Mouse (Mus musculus) heart, embryonic 13.5 days (tissue): ENCODE data around the gene Aicda. TPM values are rescaled to one million over a fixed set of nuclear protein-coding genes. Genes with fewer than 3 reads are reported as not detected.

ENCODE experiments used
- ATAC-seq: fragments of 200-750 bp; cut with Nextera tagmentation; 2 replicates; pipeline ENCODE4 v1.8.0; 2017; ENCODE audit warnings: moderate TSS enrichment; ENCODE audit not compliant: insufficient number of reproducible peaks, low FRiP score, low TSS enrichment; ENCODE audit errors: extremely low read depth
- H3K27ac ChIP-seq: fragments of 300-500 bp; sonication (generic); replicated peaks from 2 replicates; pipeline ENCODE4 v1.5.1; 2015; ENCODE audit warnings: moderate library complexity, mild to moderate bottlenecking, inconsistent platforms
- H3K27me3 ChIP-seq: fragments of 300-500 bp; sonication (generic); replicated peaks from 2 replicates; pipeline ENCODE4 v1.6.1; 2015; ENCODE audit warnings: mild to moderate bottlenecking, inconsistent platforms
- H3K36me3 ChIP-seq: fragments of 300-500 bp; sonication (generic); 2 replicates; pipeline ENCODE4 v1.6.1; 2015; ENCODE audit warnings: mild to moderate bottlenecking, inconsistent platforms
- H3K4me1 ChIP-seq: fragments of 300-500 bp; sonication (generic); 2 replicates; pipeline ENCODE4 v1.6.1; 2015; ENCODE audit warnings: inconsistent platforms
- H3K4me2 ChIP-seq: fragments of 300-500 bp; sonication (generic); 2 replicates; pipeline ENCODE4 v1.6.1; 2015; ENCODE audit warnings: inconsistent platforms, mild to moderate bottlenecking, moderate library complexity
- H3K4me3 ChIP-seq: fragments of 300-500 bp; sonication (generic); 2 replicates; pipeline ENCODE4 v1.5.1; 2015; ENCODE audit warnings: moderate library complexity, mild to moderate bottlenecking, inconsistent platforms
- H3K9ac ChIP-seq: fragments of 300-500 bp; sonication (generic); 2 replicates; pipeline ENCODE4 v1.6.1; 2015; ENCODE audit warnings: inconsistent platforms, mild to moderate bottlenecking, moderate library complexity
- H3K9me3 ChIP-seq: fragments of 300-500 bp; sonication (generic); 2 replicates; pipeline ENCODE4 v1.6.1; 2016; ENCODE audit warnings: inconsistent platforms
- WGBS: fragments of 180-500 bp; shearing (Covaris S2); methylation state at CpG from one replicate; pipeline ENCODE4 v1.1.7; 2015; ENCODE audit warnings: mixed read lengths; 5-methylcytosine and 5-hydroxymethylcytosine counted together
- polyA plus RNA-seq: library from polyadenylated mRNA; unstranded; fragments of >200 nt; fragmentation: Nextera tagmentation; extraction: Ambion mirVana; gene quantifications from 2 replicates; pipeline ENCODE4 v1.2.1, GENCODE M21; 2015

The Aicda gene
- polyA plus RNA-seq, 1 experiment from 2014 or later: not detected

DNA sequence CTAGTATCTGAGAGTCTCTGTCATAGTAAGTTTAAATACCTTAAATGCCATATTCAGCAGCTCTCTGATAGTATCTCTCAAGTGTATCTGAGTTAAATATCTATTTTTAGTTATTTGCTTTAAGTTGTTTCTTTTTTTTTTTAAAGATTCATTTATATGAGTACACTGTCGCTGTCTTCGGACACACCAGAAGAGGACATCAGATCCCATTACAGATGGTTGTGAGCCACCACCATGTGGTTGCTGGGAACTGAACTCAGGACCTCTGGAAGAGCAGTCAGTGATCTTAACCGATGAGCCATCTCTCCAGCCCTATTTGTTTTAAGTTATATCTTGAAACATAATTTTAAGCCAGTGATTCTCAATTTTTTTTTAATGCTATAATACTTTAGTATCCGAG lies 47.4 kb downstream of the Aicda start:
- H3K27me3 ChIP-seq: no peaks in the 10 kb centered on the region
- H3K36me3 ChIP-seq: no peaks in the 10 kb centered on the region
- no peak overlapping the region for H3K4me2 ChIP-seq
- H3K9ac ChIP-seq: no peak overlapping the region
- no peaks in the 10 kb centered on the region for H3K9me3 ChIP-seq
- no peak overlapping the region for H3K27ac ChIP-seq
- no peak for ATAC-seq
- no peak overlapping the region for H3K4me3 ChIP-seq
- WGBS: 82% methylated on average over 4 of the region's 4 CpGs
- no peaks in the 10 kb centered on the region for H3K4me1 ChIP-seq

DNA sequence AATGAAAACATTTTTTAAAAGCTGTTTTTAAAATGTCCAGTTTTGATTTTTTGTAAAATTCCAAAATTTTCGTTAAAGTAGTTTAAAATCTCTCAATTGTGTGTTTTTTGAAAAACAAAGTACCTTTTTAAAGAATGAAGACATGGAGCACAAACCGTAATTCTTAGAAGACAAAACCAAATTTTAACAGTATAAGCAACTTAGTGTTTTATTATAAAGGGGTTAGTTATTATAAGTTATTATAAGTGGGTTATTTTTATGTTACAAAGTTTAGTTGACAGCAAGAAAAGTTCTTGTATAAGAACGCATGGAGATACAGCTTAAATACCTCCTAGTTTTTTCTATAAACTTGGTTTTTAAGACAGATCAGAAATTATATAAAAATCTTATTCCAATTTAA lies 48.0 kb downstream of the Aicda start:
- peak overlapping the region; percentile 77; the same call in 1 of the 2 replicates for H3K9ac ChIP-seq
- WGBS: 80% methylated on average over 3 of the region's 3 CpGs
- H3K9me3 ChIP-seq: no peaks in the 10 kb centered on the region
- H3K27me3 ChIP-seq: no peaks in the 10 kb centered on the region
- peak overlapping the region; percentile 64 for H3K4me3 ChIP-seq
- H3K36me3 ChIP-seq: no peaks in the 10 kb centered on the region
- H3K4me2 ChIP-seq: peak overlapping the region; percentile 70
- no peak for ATAC-seq
- H3K4me1 ChIP-seq: no peaks in the 10 kb centered on the region
- no peak overlapping the region for H3K27ac ChIP-seq

GRCm38 (mm10) chr6:122602242-122602991 lies 48.8 kb downstream of the Aicda start, which contains the start of gene Apobec1:
Gene Apobec1 (minus strand): TSS chr6:122602444.
- peak within 1 kb of the TSS; percentile 70 for H3K4me2 ChIP-seq
- peak within 1 kb of the TSS; percentile 77 for H3K9ac ChIP-seq
- no peaks in the 10 kb centered on the region for H3K9me3 ChIP-seq
- H3K4me1 ChIP-seq: no peaks in the 10 kb centered on the region
- no peaks in the 10 kb centered on the region for H3K27me3 ChIP-seq
- 4% methylated on average over 22 of the region's 22 CpGs for WGBS
- H3K36me3 ChIP-seq: no peaks in the 10 kb centered on the region
- peak; percentile 54; the same call in 1 of the 2 replicates for ATAC-seq
- peak within 1 kb of the TSS; percentile 64 for H3K4me3 ChIP-seq
- H3K27ac ChIP-seq: peak within 1 kb of the TSS; percentile 67

DNA sequence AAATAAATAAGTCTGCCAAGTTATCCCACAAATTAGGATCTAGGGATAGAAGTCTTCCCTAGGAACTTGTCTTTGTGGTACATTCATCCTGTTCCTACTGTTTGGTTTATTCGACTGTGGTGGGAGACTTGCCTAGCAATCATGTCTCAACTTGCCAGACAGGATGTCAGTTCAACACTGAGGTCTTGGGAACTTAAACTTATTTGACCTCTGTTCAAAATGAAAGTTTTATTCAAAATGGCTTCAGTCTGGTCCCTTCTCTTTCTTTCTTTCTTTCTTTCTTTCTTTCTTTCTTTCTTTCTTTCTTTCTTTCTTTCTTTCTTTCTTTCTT lies 49.4 kb downstream of the Aicda start:
- WGBS: 21% methylated on average over 1 of the region's 1 CpGs
- H3K9ac ChIP-seq: peak overlapping the region; percentile 77
- H3K4me1 ChIP-seq: no peaks in the 10 kb centered on the region
- no peaks in the 10 kb centered on the region for H3K27me3 ChIP-seq
- no peak for ATAC-seq
- peak overlapping the region; percentile 70 for H3K4me2 ChIP-seq
- H3K36me3 ChIP-seq: no peaks in the 10 kb centered on the region
- peak overlapping the region; percentile 64 for H3K4me3 ChIP-seq
- no peaks in the 10 kb centered on the region for H3K9me3 ChIP-seq
- H3K27ac ChIP-seq: peak overlapping the region; percentile 67

DNA sequence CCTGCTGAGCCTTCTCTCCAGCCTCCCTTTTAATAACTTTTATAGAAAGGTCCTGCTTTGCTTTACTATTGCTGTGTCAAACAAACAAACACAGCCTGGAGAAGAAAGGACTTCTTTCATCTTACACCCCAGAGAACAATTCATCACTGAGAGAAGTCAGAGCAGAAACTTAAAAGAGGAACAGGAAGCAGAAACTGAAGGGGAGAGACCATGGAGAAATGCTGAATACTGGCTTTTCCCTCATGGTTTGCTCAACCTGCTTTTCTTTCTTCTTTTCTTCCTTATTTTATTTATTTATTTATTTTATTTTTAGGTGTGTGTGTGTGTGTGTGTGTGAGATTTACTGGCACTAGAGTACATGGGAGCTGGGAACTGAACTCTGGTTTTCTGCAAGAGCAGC lies 50.7 kb downstream of the Aicda start:
- ATAC-seq: no peak
- H3K4me1 ChIP-seq: peaks cover under 1% of the 10 kb centered on the region
- H3K4me3 ChIP-seq: no peak overlapping the region
- no peaks in the 10 kb centered on the region for H3K9me3 ChIP-seq
- 0 out of 2 replicates have a peak, but pooled peaks cover 4% of the 10 kb centered on the region for H3K27me3 ChIP-seq
- no peak overlapping the region for H3K4me2 ChIP-seq
- H3K27ac ChIP-seq: no peak overlapping the region
- no peak overlapping the region for H3K9ac ChIP-seq
- H3K36me3 ChIP-seq: no peaks in the 10 kb centered on the region

DNA sequence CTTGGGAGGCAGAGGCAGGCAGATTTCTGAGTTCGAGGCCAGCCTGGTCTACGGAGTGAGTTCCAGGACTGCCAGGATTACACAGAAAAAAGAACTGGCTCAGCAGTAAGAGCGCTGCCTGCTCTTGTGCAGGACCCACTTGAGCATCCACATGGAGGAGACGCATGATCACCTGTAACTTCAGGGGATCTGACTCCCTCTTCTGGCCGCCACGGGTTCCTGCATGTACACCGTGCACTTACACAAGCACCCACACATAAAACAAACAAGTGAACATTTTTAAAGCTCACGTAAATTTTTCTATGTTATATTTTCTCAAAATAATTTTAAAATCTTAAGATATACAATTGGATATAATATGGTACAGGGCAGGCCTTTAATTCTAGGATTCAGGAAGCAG lies 51.9 kb downstream of the Aicda start:
- ATAC-seq: no peak
- H3K9ac ChIP-seq: no peak overlapping the region
- no peak overlapping the region for H3K4me3 ChIP-seq
- no peaks in the 10 kb centered on the region for H3K9me3 ChIP-seq
- H3K4me2 ChIP-seq: no peak overlapping the region
- peaks cover 6% of the 10 kb centered on the region for H3K4me1 ChIP-seq
- WGBS: 83% methylated on average over 8 of the region's 8 CpGs
- no peak overlapping the region for H3K27ac ChIP-seq
- no peaks in the 10 kb centered on the region for H3K36me3 ChIP-seq
- 0 out of 2 replicates have a peak, but pooled peaks cover 4% of the 10 kb centered on the region for H3K27me3 ChIP-seq

DNA sequence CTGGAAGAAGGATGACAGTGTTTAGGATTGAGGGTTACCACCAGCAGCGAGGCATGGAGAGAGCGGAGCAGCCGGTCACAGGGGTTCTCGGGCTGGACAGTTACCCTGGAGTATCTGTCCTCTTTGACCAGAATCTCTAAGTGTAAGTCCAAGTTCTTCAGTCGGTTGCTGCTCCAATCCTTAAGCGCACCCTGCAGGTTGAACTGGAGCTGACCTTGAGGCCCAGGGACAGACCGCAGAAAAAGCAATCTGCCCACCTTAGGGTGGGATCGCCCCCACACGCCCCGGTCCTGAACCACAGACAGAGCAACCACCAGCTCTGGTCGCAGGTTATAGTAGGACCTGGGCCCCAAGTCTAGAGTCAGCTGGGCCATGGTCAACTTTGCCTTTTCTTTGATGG lies 53.1 kb downstream of the Aicda start:
- Histone ChIP-seq H3K27ac (no peak overlapping the region), H3K36me3 (no peaks in the 10 kb centered on the region), H3K9me3 (no peaks in the 10 kb centered on the region), H3K4me1 (peaks cover 6% of the 10 kb centered on the region), H3K4me3 (no peak overlapping the region), H3K4me2 (no peak overlapping the region), H3K27me3 (0 out of 2 replicates have a peak, but pooled peaks cover 4% of the 10 kb centered on the region), H3K9ac (no peak overlapping the region)
- 87% methylated on average over 11 of the region's 11 CpGs for WGBS
- no peak for ATAC-seq

DNA sequence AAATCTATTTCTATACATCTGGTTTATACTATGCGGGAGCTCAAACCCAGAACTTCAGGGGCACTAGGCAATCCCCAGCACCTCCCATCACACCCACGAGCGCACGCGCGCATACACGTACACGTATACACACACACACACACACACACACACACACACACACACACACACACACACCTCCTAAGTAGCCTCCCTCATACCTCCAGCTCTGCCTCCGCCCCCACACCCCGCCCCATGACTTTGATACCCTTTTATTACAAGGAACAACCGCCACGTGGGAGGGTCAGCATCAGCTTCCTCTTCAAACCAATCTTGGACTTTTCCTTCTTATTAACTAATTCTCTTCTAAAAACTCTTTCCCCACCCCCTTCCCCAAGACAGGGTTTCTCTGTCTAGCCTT lies 54.1 kb downstream of the Aicda start:
- peaks cover 6% of the 10 kb centered on the region for H3K4me1 ChIP-seq
- H3K27me3 ChIP-seq: 0 out of 2 replicates have a peak, but pooled peaks cover 4% of the 10 kb centered on the region
- H3K4me2 ChIP-seq: no peak overlapping the region
- no peak overlapping the region for H3K4me3 ChIP-seq
- no peak overlapping the region for H3K9ac ChIP-seq
- H3K9me3 ChIP-seq: no peaks in the 10 kb centered on the region
- H3K36me3 ChIP-seq: no peaks in the 10 kb centered on the region
- no peak overlapping the region for H3K27ac ChIP-seq
- 85% methylated on average over 12 of the region's 12 CpGs for WGBS
- ATAC-seq: no peak

- H3K4me3 ChIP-seq: no peak overlapping the region
- ATAC-seq: no peak
- no peak overlapping the region for H3K4me2 ChIP-seq
- 68% methylated on average over 10 of the region's 10 CpGs for WGBS
- no peak overlapping the region for H3K27ac ChIP-seq
- H3K4me1 ChIP-seq: peaks cover 6% of the 10 kb centered on the region
- H3K9ac ChIP-seq: no peak overlapping the region
- no peaks in the 10 kb centered on the region for H3K36me3 ChIP-seq
- no peaks in the 10 kb centered on the region for H3K9me3 ChIP-seq
- H3K27me3 ChIP-seq: 0 out of 2 replicates have a peak, but pooled peaks cover 4% of the 10 kb centered on the region
Observed at GRCm38 (mm10) chr6:122608434-122609376, 55.1 kb downstream of the Aicda start.

DNA sequence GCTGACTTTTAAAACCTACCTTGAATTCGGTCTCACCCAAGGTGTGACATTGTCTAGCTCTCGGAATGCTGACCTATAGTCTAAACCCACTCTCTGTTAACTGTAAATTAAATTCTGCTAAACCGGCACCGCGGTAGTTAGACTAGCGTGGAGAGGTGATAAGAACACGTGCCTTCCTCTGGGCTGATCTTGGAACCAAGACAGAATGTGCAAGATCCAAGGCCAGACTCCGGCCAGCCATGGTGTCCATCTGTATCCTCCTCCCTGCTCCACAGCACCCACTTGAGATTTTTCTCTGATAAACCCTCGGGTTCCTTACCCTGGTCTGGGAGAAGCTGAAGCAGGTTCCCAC lies 55.8 kb downstream of the Aicda start:
- Histone ChIP-seq H3K9ac (no peak overlapping the region), H3K27me3 (0 out of 2 replicates have a peak, but pooled peaks cover 4% of the 10 kb centered on the region), H3K4me3 (peak overlapping the region; percentile 13; the same call in 1 of the 2 replicates), H3K36me3 (no peaks in the 10 kb centered on the region), H3K4me2 (peak overlapping the region; percentile 51), H3K4me1 (peaks cover 6% of the 10 kb centered on the region), H3K9me3 (no peaks in the 10 kb centered on the region), H3K27ac (no peak overlapping the region)
- 24% methylated on average over 9 of the region's 9 CpGs for WGBS
- no peak for ATAC-seq

DNA sequence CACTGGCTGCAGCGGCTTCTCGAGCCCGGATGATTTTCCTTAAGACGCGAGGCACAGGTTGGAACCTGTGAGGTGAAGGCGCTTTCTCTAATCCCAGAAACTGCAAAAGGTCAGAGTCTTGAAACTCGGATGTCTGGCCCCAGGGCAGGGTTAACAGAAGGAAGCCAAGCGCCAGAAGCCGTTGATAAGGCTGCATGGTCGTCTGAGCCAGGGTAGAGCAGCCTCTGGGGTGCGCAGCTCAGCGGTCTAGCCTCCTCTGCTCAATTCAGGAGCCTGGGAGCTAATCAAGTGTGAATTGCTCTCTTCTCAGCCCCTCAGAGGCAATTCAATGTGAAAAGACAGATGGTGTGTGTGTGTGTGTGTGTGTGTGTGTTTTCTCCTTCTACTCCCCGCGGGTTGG lies 56.2 kb downstream of the Aicda start, which contains the start of gene Gdf3:
Gene Gdf3 (minus strand): TSS at position 317 of the 400 bp plus-strand sequence.
- Histone ChIP-seq H3K9me3 (no peaks in the 10 kb centered on the region), H3K4me2 (peak within 1 kb of the TSS; percentile 51), H3K36me3 (no peaks in the 10 kb centered on the region), H3K9ac (no peak within 1 kb of the TSS), H3K27me3 (0 out of 2 replicates have a peak, but pooled peaks cover 4% of the 10 kb centered on the region), H3K4me1 (peaks cover 6% of the 10 kb centered on the region), H3K27ac (no peak within 1 kb of the TSS), H3K4me3 (peak within 1 kb of the TSS; percentile 13; the same call in 1 of the 2 replicates)
- WGBS: 16% methylated on average over 14 of the region's 14 CpGs
- no peak for ATAC-seq
